Mouse (Mus musculus): ENCODE results near the gene Slc6a21. TPM values are rescaled to one million over a fixed set of nuclear protein-coding genes. Genes with fewer than 3 reads are reported as not detected.

The Slc6a21 gene
- polyA plus RNA-seq, 1 experiment from 2014 or later: not detected

- WGBS: 91% methylated on average over 14 of the region's 14 CpGs
- DNase-seq (ENCODE audit: low spot score) (no peak), ATAC-seq (no peak)
- H3K27ac ChIP-seq (ENCODE audit: low read depth, low read length): no peak overlapping the region
- H3K4me3 ChIP-seq (ENCODE audit: low read depth, low read length): no peak overlapping the region
- H3K4me1 ChIP-seq (ENCODE audit: control insufficient read depth, insufficient read depth, low read length): peaks cover 5% of the 10 kb centered on the region; the same call in 1 of the 2 replicates
- no peak overlapping the region for H3K4me2 ChIP-seq (ENCODE audit: low read length)
- no peak overlapping the region for H3K9ac ChIP-seq (ENCODE audit: low read length)
- no peaks in the 10 kb centered on the region for H3K9me3 ChIP-seq (replicated peaks; ENCODE audit: control insufficient read depth, low read length)
- no peaks in the 10 kb centered on the region for H3K27me3 ChIP-seq (replicated peaks; ENCODE audit: control insufficient read depth, insufficient read depth, low read length)
- H3K36me3 ChIP-seq (ENCODE audit: control insufficient read depth, insufficient read depth, low read length): no peaks in the 10 kb centered on the region
Observed at GRCm38 (mm10) chr7:45316536-45316935, 39.2 kb downstream of the Slc6a21 start.

- no peaks in the 10 kb centered on the region for H3K9me3 ChIP-seq (replicated peaks; ENCODE audit: control insufficient read depth, low read length)
- no peak overlapping the region for H3K4me2 ChIP-seq (ENCODE audit: low read length)
- H3K4me3 ChIP-seq (ENCODE audit: low read depth, low read length): no peak overlapping the region
- no peaks in the 10 kb centered on the region for H3K4me1 ChIP-seq (ENCODE audit: control insufficient read depth, insufficient read depth, low read length)
- no peak overlapping the region for H3K27ac ChIP-seq (ENCODE audit: low read depth, low read length)
- 89% methylated on average over 4 of the region's 4 CpGs for WGBS
- no peaks in the 10 kb centered on the region for H3K36me3 ChIP-seq (ENCODE audit: control insufficient read depth, insufficient read depth, low read length)
- DNase-seq (ENCODE audit: low spot score): no peak
- H3K9ac ChIP-seq (ENCODE audit: low read length): no peak overlapping the region
- H3K27me3 ChIP-seq (replicated peaks; ENCODE audit: control insufficient read depth, insufficient read depth, low read length): no peaks in the 10 kb centered on the region
- ATAC-seq: no peak
Observed at GRCm38 (mm10) chr7:45322245-45322644, 44.9 kb downstream of the Slc6a21 start.

GRCm38 (mm10) chr7:45323069-45323468 lies 45.8 kb downstream of the Slc6a21 start:
- Histone ChIP-seq H3K27me3 (replicated peaks; ENCODE audit: control insufficient read depth, insufficient read depth, low read length) (no peaks in the 10 kb centered on the region), H3K36me3 (ENCODE audit: control insufficient read depth, insufficient read depth, low read length) (no peaks in the 10 kb centered on the region), H3K9ac (ENCODE audit: low read length) (no peak overlapping the region), H3K27ac (ENCODE audit: low read depth, low read length) (no peak overlapping the region), H3K4me2 (ENCODE audit: low read length) (no peak overlapping the region), H3K9me3 (replicated peaks; ENCODE audit: control insufficient read depth, low read length) (no peaks in the 10 kb centered on the region), H3K4me3 (ENCODE audit: low read depth, low read length) (no peak overlapping the region), H3K4me1 (ENCODE audit: control insufficient read depth, insufficient read depth, low read length) (no peaks in the 10 kb centered on the region)
- 91% methylated on average over 5 of the region's 5 CpGs for WGBS
- no peak for ATAC-seq
- DNase-seq (ENCODE audit: low spot score): no peak

- Histone ChIP-seq H3K27me3 (replicated peaks; ENCODE audit: control insufficient read depth, insufficient read depth, low read length) (no peaks in the 10 kb centered on the region), H3K9me3 (replicated peaks; ENCODE audit: control insufficient read depth, low read length) (no peaks in the 10 kb centered on the region), H3K27ac (ENCODE audit: low read depth, low read length) (no peak overlapping the region), H3K4me1 (ENCODE audit: control insufficient read depth, insufficient read depth, low read length) (no peaks in the 10 kb centered on the region), H3K36me3 (ENCODE audit: control insufficient read depth, insufficient read depth, low read length) (no peaks in the 10 kb centered on the region), H3K4me2 (ENCODE audit: low read length) (no peak overlapping the region), H3K9ac (ENCODE audit: low read length) (no peak overlapping the region), H3K4me3 (ENCODE audit: low read depth, low read length) (no peak overlapping the region)
- ATAC-seq (no peak), DNase-seq (ENCODE audit: low spot score) (no peak)
Observed at GRCm38 (mm10) chr7:45325800-45326199, 48.5 kb downstream of the Slc6a21 start.

GRCm38 (mm10) chr7:45328841-45329475 lies 51.6 kb downstream of the Slc6a21 start:
- no peaks in the 10 kb centered on the region for H3K27me3 ChIP-seq (replicated peaks; ENCODE audit: control insufficient read depth, insufficient read depth, low read length)
- no peak overlapping the region for H3K9ac ChIP-seq (ENCODE audit: low read length)
- H3K36me3 ChIP-seq (ENCODE audit: control insufficient read depth, insufficient read depth, low read length): no peaks in the 10 kb centered on the region
- peaks cover 7% of the 10 kb centered on the region for H3K4me1 ChIP-seq (ENCODE audit: control insufficient read depth, insufficient read depth, low read length)
- H3K4me2 ChIP-seq (ENCODE audit: low read length): no peak overlapping the region
- 79% methylated on average over 13 of the region's 13 CpGs for WGBS
- H3K27ac ChIP-seq (ENCODE audit: low read depth, low read length): no peak overlapping the region
- DNase-seq (ENCODE audit: low spot score) (no peak), ATAC-seq (no peak)
- no peaks in the 10 kb centered on the region for H3K9me3 ChIP-seq (replicated peaks; ENCODE audit: control insufficient read depth, low read length)
- H3K4me3 ChIP-seq (ENCODE audit: low read depth, low read length): no peak overlapping the region

GRCm38 (mm10) chr7:45331502-45331901 lies 54.2 kb downstream of the Slc6a21 start:
- DNase-seq (ENCODE audit: low spot score) (no peak), ATAC-seq (no peak)
- H3K4me2 ChIP-seq (ENCODE audit: low read length): no peak overlapping the region
- H3K9ac ChIP-seq (ENCODE audit: low read length): no peak overlapping the region
- H3K9me3 ChIP-seq (replicated peaks; ENCODE audit: control insufficient read depth, low read length): no peaks in the 10 kb centered on the region
- no peaks in the 10 kb centered on the region; the same call in 1 of the 2 replicates for H3K27me3 ChIP-seq (replicated peaks; ENCODE audit: control insufficient read depth, insufficient read depth, low read length)
- H3K36me3 ChIP-seq (ENCODE audit: control insufficient read depth, insufficient read depth, low read length): no peaks in the 10 kb centered on the region
- H3K27ac ChIP-seq (ENCODE audit: low read depth, low read length): no peak overlapping the region
- peaks cover 7% of the 10 kb centered on the region for H3K4me1 ChIP-seq (ENCODE audit: control insufficient read depth, insufficient read depth, low read length)
- WGBS: 85% methylated on average over 6 of the region's 6 CpGs
- no peak overlapping the region for H3K4me3 ChIP-seq (ENCODE audit: low read depth, low read length)

- Histone ChIP-seq H3K9ac (ENCODE audit: low read length) (peak overlapping the region; percentile 71), H3K27me3 (replicated peaks; ENCODE audit: control insufficient read depth, insufficient read depth, low read length) (peaks cover 3% of the 10 kb centered on the region), H3K9me3 (replicated peaks; ENCODE audit: control insufficient read depth, low read length) (no peaks in the 10 kb centered on the region), H3K4me2 (ENCODE audit: low read length) (peak overlapping the region; percentile 92), H3K4me3 (ENCODE audit: low read depth, low read length) (peak overlapping the region; percentile 53), H3K36me3 (ENCODE audit: control insufficient read depth, insufficient read depth, low read length) (no peaks in the 10 kb centered on the region), H3K27ac (ENCODE audit: low read depth, low read length) (0 out of 2 replicates have a peak overlapping the region, but pooled peaks have one; percentile 27), H3K4me1 (ENCODE audit: control insufficient read depth, insufficient read depth, low read length) (peaks cover 7% of the 10 kb centered on the region)
- ATAC-seq (peak; percentile 49), DNase-seq (ENCODE audit: low spot score) (peak; percentile 54)
- 3% methylated on average over 22 of the region's 22 CpGs for WGBS
Observed at GRCm38 (mm10) chr7:45332685-45333425, 55.5 kb downstream of the Slc6a21 start.

GRCm38 (mm10) chr7:45333431-45333982 lies 56.2 kb downstream of the Slc6a21 start, which contains the start of gene Trpm4:
TSS of gene Trpm4 (minus strand) at chr7:45333780.
- peak; percentile 80 for DNase-seq (ENCODE audit: low spot score)
- H3K36me3 ChIP-seq (ENCODE audit: control insufficient read depth, insufficient read depth, low read length): no peaks in the 10 kb centered on the region
- H3K4me2 ChIP-seq (ENCODE audit: low read length): peak within 1 kb of the TSS; percentile 92
- peaks cover 3% of the 10 kb centered on the region for H3K27me3 ChIP-seq (replicated peaks; ENCODE audit: control insufficient read depth, insufficient read depth, low read length)
- peaks cover 10% of the 10 kb centered on the region for H3K4me1 ChIP-seq (ENCODE audit: control insufficient read depth, insufficient read depth, low read length)
- H3K27ac ChIP-seq (ENCODE audit: low read depth, low read length): peak within 1 kb of the TSS; percentile 27; the same call in 1 of the 2 replicates
- WGBS: under 1% methylated on average over 38 of the region's 38 CpGs
- H3K4me3 ChIP-seq (ENCODE audit: low read depth, low read length): peak within 1 kb of the TSS; percentile 53
- no peaks in the 10 kb centered on the region for H3K9me3 ChIP-seq (replicated peaks; ENCODE audit: control insufficient read depth, low read length)
- H3K9ac ChIP-seq (ENCODE audit: low read length): peak within 1 kb of the TSS; percentile 71
- peak; percentile 78 for ATAC-seq

- Histone ChIP-seq H3K4me3 (ENCODE audit: low read depth, low read length) (no peak overlapping the region), H3K9me3 (replicated peaks; ENCODE audit: control insufficient read depth, low read length) (no peaks in the 10 kb centered on the region), H3K36me3 (ENCODE audit: control insufficient read depth, insufficient read depth, low read length) (no peaks in the 10 kb centered on the region), H3K27ac (ENCODE audit: low read depth, low read length) (no peak overlapping the region), H3K4me1 (ENCODE audit: control insufficient read depth, insufficient read depth, low read length) (peaks cover 19% of the 10 kb centered on the region), H3K4me2 (ENCODE audit: low read length) (no peak overlapping the region), H3K27me3 (replicated peaks; ENCODE audit: control insufficient read depth, insufficient read depth, low read length) (peaks cover 7% of the 10 kb centered on the region), H3K9ac (ENCODE audit: low read length) (no peak overlapping the region)
- DNase-seq (ENCODE audit: low spot score) (no peak), ATAC-seq (no peak)
- WGBS: 30% methylated on average over 3 of the region's 3 CpGs
Observed at GRCm38 (mm10) chr7:45334605-45335004, 57.3 kb downstream of the Slc6a21 start.

All from forebrain, embryonic 14.5 days (tissue).